Mouse (Mus musculus) testis, adult 2 months (tissue): ENCODE measurements around the gene Srsf4.

ENCODE experiments used
- CTCF ChIP-seq: fragments of 200-500 bp; IDR thresholded peaks from 2 replicates; pipeline ENCODE4 v1.5.1; 2012; ENCODE audit warnings: low read depth, mild to moderate bottlenecking, inconsistent platforms, low read length, moderate library complexity; ENCODE audit not compliant: control insufficient read depth, insufficient read depth, insufficient replicate concordance
- POLR2A ChIP-seq: fragments of 200-500 bp; IDR thresholded peaks from 2 replicates; pipeline ENCODE4 v1.6.1; 2012; ENCODE audit warnings: low read depth, mild to moderate bottlenecking, inconsistent platforms, low read length, moderate library complexity; ENCODE audit not compliant: control insufficient read depth

- TF ChIP-seq POLR2A: no peak
- no peak for TF ChIP-seq CTCF
Measured at GRCm38 (mm10) chr4:131854950-131855349, 18.5 kb upstream of the Srsf4 start.
